Mouse (Mus musculus) left cerebral cortex, postnatal 14 days (tissue): ENCODE measurements around the gene Cd47. TPM values are rescaled to one million over a fixed set of nuclear protein-coding genes. Genes with fewer than 3 reads are reported as not detected.

Experiments used
- DNase-seq, 2 experiments: peaks; one replicate each; pipeline ENCODE4 v3.0.0; 2021 to 2022; ENCODE audit warnings: low spot score in 2 of 2, mixed read lengths in 1 of 2
- intact Hi-C: fragments of 180-260 bp; cut with DNase I; formaldehyde crosslinking; loops from one replicate; pipeline ENCODE4 v1.15.1; 2025
- long read RNA-seq, 2 experiments: library from polyadenylated mRNA; stranded (forward); transcript quantifications; one replicate each; pipeline ENCODE4 v2.0.0; 2021
- total RNA-seq, 2 experiments: library from RNA; stranded (reverse); gene quantifications; 2 replicates each; pipeline ENCODE4 v1.2.3; 2021

Cd47 gene
- 100 to 1,000 TPM; 281 to 288 TPM for total RNA-seq
- long read RNA-seq, experiment 1, full-length matches to known transcripts: 447 of 520 reads
- long read RNA-seq, experiment 1, partial matches to known transcripts: 9 of 520 reads
- long read RNA-seq, experiment 1, other reads (novel, unspliced or antisense): 64 of 520 reads
- long read RNA-seq, experiment 2, full-length matches to known transcripts: 248 of 310 reads
- long read RNA-seq, experiment 2, partial matches to known transcripts: 12 of 310 reads
- long read RNA-seq, experiment 2, other reads (novel, unspliced or antisense): 50 of 310 reads

- no peak for DNase-seq
- intact Hi-C loops: no loop called here
Observed at GRCm38 (mm10) chr16:49799597-49800561, at the start of gene Cd47. Gene Cd47, plus strand, starts transcription at chr16:49800533.

GRCm38 (mm10) chr16:49752906-49753305, 47.4 kb upstream of the Cd47 start:
- intact Hi-C loops: no loop called here
- no peak for DNase-seq

GRCm38 (mm10) chr16:49753318-49753717, 47.0 kb upstream of the Cd47 start:
- intact Hi-C loops: no loop called here

GRCm38 (mm10) chr16:49760517-49761203, 39.7 kb upstream of the Cd47 start:
- intact Hi-C loops: loop anchor here (10.0 kb wide), 1 partner anchor 94 kb away; no protein-coding TSS in a partner anchor
- DNase-seq: no peak

More at GRCm38 (mm10) chr16:49753318-49753717, 47.0 kb upstream of the Cd47 start:
- DNase-seq: no peak

- DNase-seq: no peak
- intact Hi-C loops: loop anchor here (10.0 kb wide), 1 partner anchor 93 kb away; no protein-coding TSS in a partner anchor
Observed at GRCm38 (mm10) chr16:49761981-49762380, 38.4 kb upstream of the Cd47 start.

GRCm38 (mm10) chr16:49766326-49766725, 34.0 kb upstream of the Cd47 start:
- intact Hi-C loops: loop anchor here (10.0 kb wide), 1 partner anchor 88 kb away; no protein-coding TSS in a partner anchor
- peak in 1 of 2 experiments; percentile 38 for DNase-seq

GRCm38 (mm10) chr16:49768491-49769031, 31.8 kb upstream of the Cd47 start:
- no peak for DNase-seq
- intact Hi-C loops: loop anchor here (10.0 kb wide), 1 partner anchor 86 kb away; no protein-coding TSS in a partner anchor

- intact Hi-C loops: loop anchor here (10.0 kb wide), 1 partner anchor 85 kb away; no protein-coding TSS in a partner anchor
Observed at GRCm38 (mm10) chr16:49769831-49770261, 30.5 kb upstream of the Cd47 start.

GRCm38 (mm10) chr16:49770320-49771189, 29.8 kb upstream of the Cd47 start:
- DNase-seq: no peak
- intact Hi-C loops: no loop called here

More at GRCm38 (mm10) chr16:49769831-49770261, 30.5 kb upstream of the Cd47 start:
- DNase-seq: no peak

GRCm38 (mm10) chr16:49771609-49772396, 28.5 kb upstream of the Cd47 start:
- no peak for DNase-seq
- intact Hi-C loops: no loop called here

- no peak for DNase-seq
- intact Hi-C loops: no loop called here
Observed at GRCm38 (mm10) chr16:49772576-49772975, 27.8 kb upstream of the Cd47 start.

- DNase-seq: no peak
- intact Hi-C loops: no loop called here
Observed at GRCm38 (mm10) chr16:49773068-49773467, 27.3 kb upstream of the Cd47 start.

- DNase-seq: no peak
- intact Hi-C loops: no loop called here
Observed at GRCm38 (mm10) chr16:49774059-49775001, 26.0 kb upstream of the Cd47 start.

GRCm38 (mm10) chr16:49775002-49775966, 25.0 kb upstream of the Cd47 start:
- intact Hi-C loops: no loop called here
- DNase-seq: no peak

- intact Hi-C loops: no loop called here
- no peak for DNase-seq
Observed at GRCm38 (mm10) chr16:49776981-49777380, 23.4 kb upstream of the Cd47 start.
